Mouse (Mus musculus): ENCODE measurements around the gene Cenpo. TPM values are rescaled to one million over a fixed set of nuclear protein-coding genes. Genes with fewer than 3 reads are reported as not detected.

The Cenpo gene
- polyA plus RNA-seq, 1 experiment from 2014 or later: 18.6 TPM

GRCm38 (mm10) chr12:4232777-4233176 is 1.3 kb downstream of the Cenpo start:
- Histone ChIP-seq H3K36me3 (peaks cover 20% of the 10 kb centered on the region), H3K9me3 (no peaks in the 10 kb centered on the region), H3K4me1 (peaks cover 18% of the 10 kb centered on the region), H3K4me2 (replicated peaks) (peak overlapping the region; percentile 66), H3K27ac (replicated peaks) (no peak overlapping the region), H3K27me3 (no peaks in the 10 kb centered on the region), H3K4me3 (peak overlapping the region; percentile 64), H3K9ac (replicated peaks) (0 out of 2 replicates have a peak overlapping the region, but pooled peaks have one; percentile 12)
- WGBS: 59% methylated on average over 4 of the region's 4 CpGs
- ATAC-seq (ENCODE audit: low FRiP score, low read depth): no peak

- Histone ChIP-seq H3K4me2 (replicated peaks) (no peak overlapping the region), H3K4me3 (no peak overlapping the region), H3K36me3 (peaks cover 44% of the 10 kb centered on the region), H3K27ac (replicated peaks) (no peak overlapping the region), H3K4me1 (peaks cover 18% of the 10 kb centered on the region), H3K27me3 (no peaks in the 10 kb centered on the region), H3K9ac (replicated peaks) (no peak overlapping the region), H3K9me3 (no peaks in the 10 kb centered on the region)
- 91% methylated on average over 7 of the region's 7 CpGs for WGBS
- no peak for ATAC-seq (ENCODE audit: low FRiP score, low read depth)
Observed at GRCm38 (mm10) chr12:4230156-4230555, 3.9 kb downstream of the Cenpo start.

- no peak overlapping the region for H3K27ac ChIP-seq (replicated peaks)
- H3K4me1 ChIP-seq: no peaks in the 10 kb centered on the region
- H3K4me2 ChIP-seq (replicated peaks): no peak overlapping the region
- H3K4me3 ChIP-seq: no peak overlapping the region
- no peak for ATAC-seq (ENCODE audit: low FRiP score, low read depth)
- WGBS: 60% methylated on average over 8 of the region's 8 CpGs
- H3K36me3 ChIP-seq: peaks cover 63% of the 10 kb centered on the region
- H3K27me3 ChIP-seq: no peaks in the 10 kb centered on the region
- no peak overlapping the region for H3K9ac ChIP-seq (replicated peaks)
- no peaks in the 10 kb centered on the region for H3K9me3 ChIP-seq
Observed at GRCm38 (mm10) chr12:4212908-4213307, 21.2 kb downstream of the Cenpo start.

GRCm38 (mm10) chr12:4211174-4211573 is 22.9 kb downstream of the Cenpo start:
- H3K27me3 ChIP-seq: no peaks in the 10 kb centered on the region
- no peak overlapping the region for H3K9ac ChIP-seq (replicated peaks)
- no peaks in the 10 kb centered on the region for H3K9me3 ChIP-seq
- no peaks in the 10 kb centered on the region for H3K4me1 ChIP-seq
- 91% methylated on average over 9 of the region's 9 CpGs for WGBS
- H3K27ac ChIP-seq (replicated peaks): no peak overlapping the region
- H3K4me2 ChIP-seq (replicated peaks): no peak overlapping the region
- no peak overlapping the region for H3K4me3 ChIP-seq
- ATAC-seq (ENCODE audit: low FRiP score, low read depth): no peak
- H3K36me3 ChIP-seq: peaks cover 62% of the 10 kb centered on the region

DNA sequence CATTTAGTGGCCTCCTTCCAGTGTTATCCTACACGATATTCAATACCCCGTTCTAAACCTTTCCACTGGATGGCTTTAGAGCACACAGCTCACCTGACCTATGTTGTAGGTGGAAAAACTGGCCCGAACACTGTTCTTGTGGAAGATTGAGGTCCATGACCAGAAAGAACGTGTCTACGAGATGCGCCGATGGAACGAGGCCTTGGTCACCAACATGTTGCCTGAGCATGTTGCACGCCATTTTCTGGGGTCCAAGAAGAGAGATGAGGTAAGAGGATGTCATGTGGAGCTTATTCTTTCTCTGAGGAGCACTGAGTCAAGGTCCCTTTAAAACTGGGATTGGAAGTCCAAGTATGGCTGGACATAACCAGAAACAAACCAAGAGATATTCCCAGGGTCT is 24.9 kb downstream of the Cenpo start:
- H3K27me3 ChIP-seq: no peaks in the 10 kb centered on the region
- 96% methylated on average over 9 of the region's 9 CpGs for WGBS
- no peak overlapping the region for H3K4me2 ChIP-seq (replicated peaks)
- no peak for ATAC-seq (ENCODE audit: low FRiP score, low read depth)
- no peaks in the 10 kb centered on the region for H3K4me1 ChIP-seq
- peaks cover 53% of the 10 kb centered on the region for H3K36me3 ChIP-seq
- H3K9ac ChIP-seq (replicated peaks): no peak overlapping the region
- H3K9me3 ChIP-seq: no peaks in the 10 kb centered on the region
- no peak overlapping the region for H3K27ac ChIP-seq (replicated peaks)
- H3K4me3 ChIP-seq: no peak overlapping the region

DNA sequence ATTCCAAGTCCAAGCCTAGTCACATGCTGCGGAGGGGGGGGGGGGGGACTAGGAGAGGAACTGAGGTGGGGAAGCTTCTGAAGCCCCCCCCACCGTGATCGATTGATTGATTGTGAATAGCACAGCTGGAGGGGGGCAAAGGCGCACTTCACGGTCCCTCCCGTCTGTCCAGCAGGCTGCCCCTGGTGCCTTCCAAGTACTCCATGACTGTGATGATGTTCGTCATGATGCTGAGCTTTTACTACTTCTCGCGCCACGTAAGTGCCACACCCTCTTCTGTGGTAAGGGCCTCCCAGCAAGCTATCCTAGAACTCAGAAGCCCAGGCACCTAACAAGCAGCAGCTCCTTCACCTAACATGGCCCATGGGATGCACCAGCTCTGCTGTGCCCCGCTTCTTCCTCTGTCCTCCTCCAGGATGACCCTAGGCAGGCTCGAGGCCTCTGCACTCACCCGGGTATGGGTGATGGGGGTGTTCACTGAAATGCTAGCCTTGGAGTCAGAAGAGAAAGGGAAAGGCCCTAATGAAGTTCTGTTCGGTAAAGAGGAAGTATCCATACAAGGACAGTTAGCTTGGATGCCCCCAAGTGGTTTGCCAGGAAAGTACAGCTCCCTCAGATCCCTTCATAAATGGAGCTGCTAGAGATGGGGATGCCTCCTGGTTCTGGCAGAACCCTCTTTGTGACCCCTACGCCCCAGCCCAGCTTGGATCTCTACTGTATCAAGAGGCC is 25.5 kb downstream of the Cenpo start:
- Histone ChIP-seq H3K4me1 (no peaks in the 10 kb centered on the region), H3K4me2 (replicated peaks) (no peak overlapping the region), H3K9ac (replicated peaks) (no peak overlapping the region), H3K27me3 (no peaks in the 10 kb centered on the region), H3K9me3 (no peaks in the 10 kb centered on the region), H3K27ac (replicated peaks) (no peak overlapping the region), H3K4me3 (no peak overlapping the region), H3K36me3 (peaks cover 47% of the 10 kb centered on the region)
- ATAC-seq (ENCODE audit: low FRiP score, low read depth): 0 out of 2 replicates have a peak, but pooled peaks have one; percentile 27
- WGBS: 83% methylated on average over 15 of the region's 15 CpGs

- Histone ChIP-seq H3K27me3 (no peaks in the 10 kb centered on the region), H3K9me3 (no peaks in the 10 kb centered on the region), H3K27ac (replicated peaks) (no peak overlapping the region), H3K36me3 (peaks cover 38% of the 10 kb centered on the region), H3K4me2 (replicated peaks) (no peak overlapping the region), H3K4me3 (no peak overlapping the region), H3K9ac (replicated peaks) (no peak overlapping the region), H3K4me1 (no peaks in the 10 kb centered on the region)
- ATAC-seq (ENCODE audit: low FRiP score, low read depth): no peak
- 94% methylated on average over 11 of the region's 11 CpGs for WGBS
Observed at GRCm38 (mm10) chr12:4206106-4206505, 28.0 kb downstream of the Cenpo start.

DNA sequence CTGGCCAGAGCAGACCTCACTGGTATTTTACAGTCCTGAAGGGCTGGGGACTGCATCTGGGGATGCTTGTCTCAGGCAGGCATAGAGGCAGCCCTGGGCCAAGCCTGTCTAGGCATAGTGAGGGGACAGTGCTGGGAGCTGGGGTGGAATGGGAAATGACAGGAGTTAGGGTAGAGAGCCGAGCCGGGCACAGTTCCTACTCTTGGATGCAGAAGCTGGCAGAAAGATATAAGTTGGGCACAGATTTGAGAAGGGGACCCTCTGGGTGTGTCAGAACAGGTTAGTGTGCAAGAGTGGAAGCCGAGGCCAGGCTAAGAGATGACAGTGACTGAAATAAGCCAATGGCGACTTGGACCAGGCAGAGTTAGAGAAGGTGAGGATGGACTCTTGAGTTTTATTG is 31.9 kb downstream of the Cenpo start:
- Histone ChIP-seq H3K27me3 (no peaks in the 10 kb centered on the region), H3K4me3 (no peak overlapping the region), H3K4me2 (replicated peaks) (no peak overlapping the region), H3K4me1 (no peaks in the 10 kb centered on the region), H3K9ac (replicated peaks) (no peak overlapping the region), H3K36me3 (peaks cover 30% of the 10 kb centered on the region), H3K27ac (replicated peaks) (no peak overlapping the region), H3K9me3 (no peaks in the 10 kb centered on the region)
- 92% methylated on average over 4 of the region's 4 CpGs for WGBS
- ATAC-seq (ENCODE audit: low FRiP score, low read depth): no peak

DNA sequence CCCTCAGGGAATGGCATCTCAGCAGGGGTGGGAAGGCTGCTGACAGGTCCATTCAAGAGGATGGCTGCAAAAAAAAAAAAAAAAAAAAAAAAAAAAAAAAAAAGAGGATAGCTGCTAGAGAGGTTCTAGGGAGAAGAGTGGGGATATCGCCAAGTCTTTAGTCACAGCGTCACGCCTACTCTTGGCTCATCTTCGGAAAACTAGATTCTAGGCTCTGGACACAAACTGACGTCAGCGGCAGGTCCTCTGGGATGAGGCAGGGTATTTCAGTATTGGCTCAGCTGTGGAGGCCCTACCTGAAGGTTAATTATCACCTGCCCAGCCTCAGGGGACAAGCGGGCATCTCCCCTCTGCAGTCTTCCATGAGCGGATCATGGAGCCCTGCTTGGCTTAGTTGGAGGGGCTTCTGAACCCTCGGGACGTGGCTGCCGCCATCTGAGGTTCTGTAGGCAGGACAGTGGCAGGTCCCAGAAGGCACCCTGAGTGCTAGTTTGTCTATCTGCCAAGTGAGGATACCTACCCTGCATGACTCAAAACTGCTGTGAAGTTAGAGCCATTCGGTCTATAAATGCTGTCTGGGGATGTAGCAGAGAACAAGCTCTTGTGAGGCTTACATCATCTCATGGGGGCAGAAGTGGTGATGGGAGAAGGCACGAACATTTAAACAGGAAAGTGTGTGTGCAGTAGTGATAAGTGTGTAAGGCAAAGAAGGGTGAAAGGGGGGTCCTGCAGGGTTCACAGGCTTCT is 32.5 kb downstream of the Cenpo start:
- Histone ChIP-seq H3K36me3 (peaks cover 25% of the 10 kb centered on the region), H3K4me3 (no peak overlapping the region), H3K9ac (replicated peaks) (no peak overlapping the region), H3K27me3 (no peaks in the 10 kb centered on the region), H3K27ac (replicated peaks) (no peak overlapping the region), H3K4me2 (replicated peaks) (no peak overlapping the region), H3K9me3 (no peaks in the 10 kb centered on the region), H3K4me1 (no peaks in the 10 kb centered on the region)
- no peak for ATAC-seq (ENCODE audit: low FRiP score, low read depth)
- 87% methylated on average over 13 of the region's 13 CpGs for WGBS

GRCm38 (mm10) chr12:4199271-4199670 is 34.8 kb downstream of the Cenpo start:
- WGBS: 95% methylated on average over 11 of the region's 11 CpGs

DNA sequence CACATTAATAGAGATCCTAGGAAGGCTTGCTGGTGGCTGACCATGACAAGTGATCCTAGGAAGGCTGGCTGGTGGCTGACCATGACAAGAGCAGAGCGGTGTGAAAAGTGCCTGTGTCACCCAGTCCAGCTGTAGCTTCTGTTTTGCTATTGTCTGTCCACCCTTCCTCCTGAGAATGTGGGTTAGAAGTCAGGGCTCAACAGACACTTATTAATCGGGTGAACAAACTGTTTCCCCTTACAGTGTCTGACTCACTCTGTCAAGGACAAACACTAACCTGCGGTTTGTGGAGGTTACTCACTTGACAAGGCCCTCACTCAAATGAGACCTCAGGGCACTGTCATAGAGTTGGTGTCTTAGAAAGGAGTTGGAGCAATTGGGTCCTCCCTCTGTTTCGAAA is 35.4 kb downstream of the Cenpo start:
- Histone ChIP-seq H3K4me3 (no peak overlapping the region), H3K9me3 (no peaks in the 10 kb centered on the region), H3K4me2 (replicated peaks) (no peak overlapping the region), H3K27ac (replicated peaks) (no peak overlapping the region), H3K4me1 (no peaks in the 10 kb centered on the region), H3K36me3 (peaks cover 10% of the 10 kb centered on the region; the same call in 1 of the 2 replicates), H3K27me3 (no peaks in the 10 kb centered on the region), H3K9ac (replicated peaks) (no peak overlapping the region)
- WGBS: 96% methylated on average over 4 of the region's 4 CpGs
- ATAC-seq (ENCODE audit: low FRiP score, low read depth): no peak

More at GRCm38 (mm10) chr12:4199271-4199670, 34.8 kb downstream of the Cenpo start:
- Histone ChIP-seq H3K4me3 (no peak overlapping the region), H3K36me3 (peaks cover 10% of the 10 kb centered on the region; the same call in 1 of the 2 replicates), H3K27ac (replicated peaks) (no peak overlapping the region), H3K4me2 (replicated peaks) (no peak overlapping the region), H3K9me3 (no peaks in the 10 kb centered on the region), H3K27me3 (no peaks in the 10 kb centered on the region), H3K9ac (replicated peaks) (no peak overlapping the region), H3K4me1 (no peaks in the 10 kb centered on the region)
- ATAC-seq (ENCODE audit: low FRiP score, low read depth): no peak

GRCm38 (mm10) chr12:4194643-4195042 is 39.5 kb downstream of the Cenpo start:
- WGBS: 94% methylated on average over 14 of the region's 14 CpGs
- Histone ChIP-seq H3K27ac (replicated peaks) (no peak overlapping the region), H3K4me1 (no peaks in the 10 kb centered on the region), H3K9me3 (no peaks in the 10 kb centered on the region), H3K4me3 (no peak overlapping the region), H3K4me2 (replicated peaks) (no peak overlapping the region), H3K9ac (replicated peaks) (no peak overlapping the region), H3K27me3 (no peaks in the 10 kb centered on the region), H3K36me3 (0 out of 2 replicates have a peak, but pooled peaks cover 3% of the 10 kb centered on the region)
- ATAC-seq (ENCODE audit: low FRiP score, low read depth): no peak

Data from midbrain, embryonic 12.5 days (tissue).